Mouse (Mus musculus) lung, adult 2 months (tissue): ENCODE measurements around the gene Itgam. TPM values are rescaled to one million over a fixed set of nuclear protein-coding genes. Genes with fewer than 3 reads are reported as not detected.

Experiments
- DNase-seq: peaks from one replicate; pipeline ENCODE4 v3.0.0; 2022
- H3K4me1 ChIP-seq: fragments of 200-500 bp; 2 replicates; pipeline ENCODE4 v1.6.1; 2011; ENCODE audit warnings: low read length; ENCODE audit not compliant: control insufficient read depth, insufficient read depth
- H3K4me3 ChIP-seq: fragments of 200-500 bp; replicated peaks from 2 replicates; pipeline ENCODE3; 2011; ENCODE audit warnings: low read depth, mild to moderate bottlenecking, control low read depth, low read length; ENCODE audit errors: extremely low read depth
- CTCF ChIP-seq: fragments of 200-500 bp; IDR thresholded peaks from 2 replicates; pipeline ENCODE4 v1.5.1; 2011; ENCODE audit warnings: mild to moderate bottlenecking, low read length, control low read depth; ENCODE audit not compliant: insufficient read depth
- POLR2A ChIP-seq: fragments of 200-500 bp; IDR thresholded peaks from 2 replicates; pipeline ENCODE4 v1.6.1; 2011; ENCODE audit warnings: low read depth, mild to moderate bottlenecking, control low read depth, low read length, borderline replicate concordance; ENCODE audit errors: extremely low read depth
- WGBS: fragments of 180-500 bp; shearing (Covaris S2); methylation state at CpG from one replicate; pipeline ENCODE4 v1.1.7; 2018; 5-methylcytosine and 5-hydroxymethylcytosine counted together
- polyA plus RNA-seq: library from polyadenylated mRNA; depleted of rRNA; stranded (reverse); fragments of >200 nt; gene quantifications from 2 replicates; pipeline ENCODE4 v1.2.3, GENCODE M21; 2012

Gene Itgam
- polyA plus RNA-seq, 1 experiment: 27.6 TPM

DNA sequence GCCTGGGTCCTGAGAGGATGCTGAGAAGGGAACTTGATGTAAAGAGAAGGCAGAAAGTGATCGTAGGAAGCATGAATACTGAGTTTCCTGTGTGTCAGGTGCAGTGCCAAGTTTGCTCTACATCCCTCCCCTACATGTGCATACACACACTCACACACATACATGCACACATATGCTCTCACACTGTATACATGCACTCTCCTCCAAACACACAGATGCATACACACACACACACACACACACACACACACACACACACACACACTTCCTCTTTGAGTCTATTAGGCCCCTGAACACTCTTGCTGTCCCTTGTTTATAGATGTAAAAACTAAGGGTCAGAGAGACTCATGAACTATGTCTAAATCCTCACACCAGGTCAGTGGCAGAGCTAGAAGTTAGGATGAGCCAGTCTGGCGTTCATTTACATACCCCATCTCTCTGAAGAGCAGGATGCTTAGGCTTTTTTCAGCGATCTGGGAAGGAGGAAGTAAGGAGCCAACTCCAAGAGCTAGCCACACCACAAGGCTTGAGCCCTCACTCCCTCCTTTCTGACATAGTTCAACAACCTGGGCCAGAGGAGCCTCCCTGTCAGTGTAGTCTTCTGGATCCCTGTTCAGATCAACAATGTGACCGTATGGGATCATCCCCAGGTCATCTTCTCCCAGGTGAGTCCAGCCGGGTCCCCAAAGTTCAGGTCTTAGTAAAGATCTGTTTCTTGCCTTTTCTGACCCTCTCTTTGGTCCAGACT is 52.9 kb downstream of the Itgam start:
- TF ChIP-seq POLR2A (no peak), CTCF (no peak)
- Histone ChIP-seq H3K4me1 (no peaks in the 10 kb centered on the region), H3K4me3 (no peak overlapping the region)
- WGBS: 63% methylated on average over 5 of the region's 5 CpGs
- DNase-seq: no peak

DNA sequence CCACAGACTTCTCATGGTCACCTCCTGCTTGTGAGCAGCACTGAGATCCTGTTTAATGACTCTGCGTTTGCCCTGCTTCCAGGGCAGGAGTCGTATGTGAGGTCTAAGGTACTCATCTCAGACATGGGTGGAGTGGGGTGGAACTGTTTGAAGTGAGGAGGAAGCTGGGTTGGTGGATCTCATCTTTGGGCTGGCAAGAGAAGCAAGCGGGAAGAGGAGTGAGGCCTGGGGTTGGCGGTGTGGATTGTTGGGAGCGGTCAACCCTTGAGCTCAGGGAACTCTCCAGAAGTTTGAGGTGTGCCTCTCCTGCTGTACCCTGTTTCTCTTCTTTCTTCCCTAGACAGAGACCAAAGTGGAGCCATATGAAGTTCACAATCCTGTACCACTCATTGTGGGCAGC is 54.0 kb downstream of the Itgam start:
- no peak for TF ChIP-seq POLR2A
- TF ChIP-seq CTCF: no peak
- no peak overlapping the region for H3K4me3 ChIP-seq
- no peaks in the 10 kb centered on the region for H3K4me1 ChIP-seq
- no peak for DNase-seq
- WGBS: 85% methylated on average over 5 of the region's 5 CpGs

DNA sequence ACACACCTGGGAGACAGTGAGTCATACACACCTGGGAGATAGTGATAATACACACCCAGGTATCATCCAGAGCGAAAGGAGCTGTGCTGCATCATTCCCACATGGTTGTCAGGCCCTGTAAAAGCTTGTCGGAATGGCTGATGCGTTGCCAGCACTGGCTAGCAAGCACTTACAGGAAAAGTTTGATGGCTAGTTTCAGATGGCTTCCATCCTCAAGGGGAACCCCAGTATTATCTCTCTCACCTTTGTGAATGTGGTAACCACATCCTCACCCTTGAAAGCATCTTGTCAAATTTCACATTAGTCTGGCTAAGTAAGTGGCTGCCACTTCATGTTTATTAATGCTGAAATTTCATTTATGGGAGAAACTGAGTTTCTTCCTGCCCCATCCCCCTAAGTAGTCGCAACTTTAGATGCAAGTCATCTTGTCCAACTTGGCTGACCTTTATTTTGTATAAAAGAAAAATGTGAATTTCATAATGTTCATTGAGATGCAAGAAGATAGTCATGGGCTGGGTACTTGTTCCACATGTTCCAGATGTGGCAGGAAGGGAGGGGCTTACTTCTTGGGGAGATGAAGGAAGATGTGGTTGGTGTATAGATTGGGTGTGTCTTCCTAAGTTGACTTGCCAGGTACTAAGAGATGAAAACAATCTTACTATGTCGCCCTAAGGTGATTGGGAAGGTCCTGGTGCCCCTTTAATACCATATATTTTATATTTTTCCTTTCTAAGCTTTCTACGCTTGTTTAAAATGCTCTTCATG is 57.5 kb downstream of the Itgam start:
- no peak for TF ChIP-seq POLR2A
- no peak for TF ChIP-seq CTCF
- H3K4me3 ChIP-seq: no peak overlapping the region
- H3K4me1 ChIP-seq: no peaks in the 10 kb centered on the region
- 75% methylated on average over 6 of the region's 6 CpGs for WGBS
- DNase-seq: no peak

DNA sequence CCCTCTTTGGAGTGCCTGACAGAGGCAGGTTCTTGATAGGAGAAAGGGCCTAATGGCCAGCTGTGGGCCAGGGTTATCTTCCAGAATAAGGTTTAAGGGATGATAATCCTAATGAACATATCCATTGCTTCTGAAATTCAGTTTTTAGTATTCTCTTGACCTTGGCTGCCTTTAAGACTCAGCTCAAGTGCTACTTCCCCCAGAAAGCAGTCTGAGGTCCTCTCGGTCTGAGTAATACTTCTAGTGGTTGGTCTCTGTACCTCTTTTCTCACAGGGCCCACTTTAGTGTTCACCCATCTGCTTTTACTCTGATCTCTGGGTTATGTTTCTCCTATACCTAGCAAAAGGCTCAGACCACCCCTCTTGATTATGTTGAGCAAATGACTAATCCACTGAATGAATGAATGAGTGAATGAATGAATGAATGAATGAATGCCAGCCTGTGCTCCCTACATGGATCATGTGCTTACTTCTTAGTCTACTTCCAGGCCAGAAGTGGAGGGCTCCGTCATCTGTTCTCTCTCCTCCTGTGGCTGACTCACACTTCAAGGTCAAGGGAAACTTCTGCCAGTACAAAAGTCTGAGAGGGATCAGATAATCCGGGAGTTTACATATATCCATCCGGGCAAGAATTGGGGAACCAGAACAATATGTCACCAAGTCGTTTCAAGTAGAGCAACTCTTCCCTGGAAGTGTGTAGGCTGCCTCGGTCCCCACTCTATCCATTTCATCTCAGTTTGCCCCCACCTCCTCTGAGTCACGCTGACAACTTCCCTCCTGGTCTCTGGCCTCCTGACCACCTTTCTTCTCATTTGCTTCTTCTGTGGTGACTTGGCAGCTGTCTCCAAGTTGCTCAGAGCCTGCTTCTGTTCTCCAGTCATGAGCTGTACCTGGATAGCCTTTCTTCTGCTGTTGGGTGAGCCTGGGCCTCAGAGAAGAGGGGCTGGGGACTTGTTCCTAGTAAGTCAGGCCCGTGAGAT is 66.6 kb downstream of the Itgam start, which contains the start of gene Itgax:
Gene Itgax (plus strand): TSS at position 807 of the 980 bp plus-strand sequence.
- 45% methylated on average over 8 of the region's 8 CpGs for WGBS
- TF ChIP-seq POLR2A (no peak), CTCF (no peak)
- DNase-seq: no peak
- H3K4me3 ChIP-seq: no peak within 1 kb of the TSS
- no peaks in the 10 kb centered on the region for H3K4me1 ChIP-seq

DNA sequence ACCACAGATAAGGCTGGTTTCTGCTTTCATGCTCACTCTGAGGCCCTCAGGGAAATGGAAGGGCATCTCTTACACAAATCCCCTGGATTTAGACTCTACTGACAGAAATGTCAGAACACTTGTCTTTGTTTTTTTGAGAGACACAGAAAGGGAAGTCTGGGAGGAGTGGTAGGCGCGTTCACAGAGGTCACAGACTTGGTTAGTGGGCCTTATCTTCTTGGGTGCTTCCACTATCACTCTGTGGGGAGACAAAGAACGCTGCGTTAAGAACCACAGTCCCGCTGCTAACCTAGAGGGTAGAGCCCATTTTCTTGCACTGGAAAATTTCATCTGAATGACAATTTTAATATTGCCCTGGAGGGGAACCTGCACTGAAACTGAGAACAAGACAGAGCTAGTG is 69.7 kb downstream of the Itgam start:
- H3K4me3 ChIP-seq: no peak overlapping the region
- no peak for DNase-seq
- H3K4me1 ChIP-seq: no peaks in the 10 kb centered on the region
- WGBS: 67% methylated on average over 5 of the region's 5 CpGs
- TF ChIP-seq POLR2A (no peak), CTCF (no peak)

DNA sequence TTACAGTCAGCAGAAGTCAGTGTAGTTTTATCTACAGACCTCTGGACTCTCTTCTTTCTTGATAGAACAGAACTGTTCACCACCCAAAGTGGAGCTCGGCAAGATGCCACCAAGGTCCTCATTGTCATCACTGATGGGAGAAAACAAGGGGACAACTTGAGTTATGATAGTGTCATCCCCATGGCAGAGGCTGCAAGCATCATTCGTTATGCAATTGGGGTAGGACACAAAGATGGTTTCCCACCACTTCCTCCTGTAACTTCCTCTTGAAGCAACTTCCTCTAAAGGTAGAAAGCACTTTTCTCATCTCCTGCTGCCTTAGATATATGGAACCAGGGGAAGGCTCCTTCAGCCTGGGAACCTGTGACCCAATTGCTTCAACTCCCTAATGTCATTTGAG is 71.2 kb downstream of the Itgam start:
- no peak for DNase-seq
- TF ChIP-seq POLR2A: no peak
- no peak for TF ChIP-seq CTCF
- no peaks in the 10 kb centered on the region for H3K4me1 ChIP-seq
- WGBS: 61% methylated on average over 2 of the region's 2 CpGs
- H3K4me3 ChIP-seq: no peak overlapping the region

DNA sequence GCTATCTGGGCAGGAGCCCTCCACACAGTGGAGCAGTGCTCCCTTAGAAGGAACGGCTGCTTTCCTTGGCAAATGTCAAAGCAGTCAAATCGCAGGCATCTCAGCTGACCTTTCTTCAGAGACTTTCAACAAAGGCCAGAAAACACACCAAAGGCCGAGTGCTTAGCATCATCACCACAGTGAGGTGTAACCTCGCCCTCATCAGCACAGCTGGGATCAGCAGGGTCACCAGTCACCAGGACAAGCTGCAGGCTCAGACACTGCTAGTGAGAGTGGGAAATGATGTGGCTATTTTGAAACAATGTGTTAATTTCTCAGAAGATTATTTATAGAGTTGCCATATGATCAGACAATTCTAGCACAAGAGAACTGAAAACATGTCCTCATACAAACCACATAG is 74.5 kb downstream of the Itgam start:
- H3K4me3 ChIP-seq: no peak overlapping the region
- H3K4me1 ChIP-seq: no peaks in the 10 kb centered on the region
- 35% methylated on average over 4 of the region's 4 CpGs for WGBS
- DNase-seq: no peak
- TF ChIP-seq CTCF (no peak), POLR2A (no peak)

DNA sequence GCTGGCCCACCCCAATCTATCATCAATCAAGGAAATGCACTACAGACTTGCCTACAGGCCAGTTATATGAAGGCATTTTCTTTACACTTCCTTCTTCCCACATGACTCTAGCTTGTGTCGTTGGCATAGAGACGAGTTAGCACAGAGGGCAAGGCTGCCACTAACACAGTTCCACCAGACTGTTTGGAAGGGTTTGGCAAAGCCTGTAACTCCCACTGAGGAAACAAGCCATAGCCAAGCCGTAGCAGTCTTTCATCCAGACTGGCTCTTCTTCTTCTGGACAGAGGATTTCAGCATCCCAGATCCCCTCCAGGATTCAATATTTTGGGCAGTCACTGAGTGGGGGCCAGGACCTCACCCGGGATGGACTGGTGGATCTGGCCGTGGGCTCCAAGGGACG is 77.2 kb downstream of the Itgam start:
- WGBS: 89% methylated on average over 6 of the region's 6 CpGs

DNA sequence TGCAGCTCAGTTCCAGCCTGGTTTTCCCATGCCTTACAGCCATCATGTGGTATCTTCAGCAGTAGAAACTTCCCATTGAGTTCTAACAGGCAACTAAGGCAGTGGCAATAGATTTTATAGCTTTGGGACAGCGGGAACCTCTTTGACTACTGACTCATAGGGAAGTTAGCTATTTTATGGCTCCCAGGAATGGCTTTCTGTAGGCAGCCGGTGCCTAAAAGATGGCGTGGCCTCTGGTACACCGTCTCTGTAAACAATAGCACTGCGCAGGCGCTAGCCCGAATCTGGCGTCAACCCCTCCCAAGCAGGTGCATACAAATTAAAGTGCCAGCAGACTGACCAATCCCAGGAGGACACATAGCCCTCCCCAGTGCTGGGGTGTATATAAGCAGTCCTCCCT is 88.5 kb downstream of the Itgam start:
- TF ChIP-seq POLR2A (no peak), CTCF (no peak)
- DNase-seq: no peak
- Histone ChIP-seq H3K4me3 (no peak overlapping the region), H3K4me1 (no peaks in the 10 kb centered on the region)
- 88% methylated on average over 8 of the region's 8 CpGs for WGBS

More for the DNA sequence above, 77.2 kb downstream of the Itgam start:
- H3K4me1 ChIP-seq: no peaks in the 10 kb centered on the region
- TF ChIP-seq CTCF: no peak
- no peak for TF ChIP-seq POLR2A
- DNase-seq: no peak
- no peak overlapping the region for H3K4me3 ChIP-seq
